Mouse (Mus musculus): ENCODE measurements at regions not wholly inside any gene's neighbourhood (a gene's known extent, or its start where the extent isn't known, plus 50 kb on each side); places are given as distances from the start of the nearest gene placed in this dataset.

DNA sequence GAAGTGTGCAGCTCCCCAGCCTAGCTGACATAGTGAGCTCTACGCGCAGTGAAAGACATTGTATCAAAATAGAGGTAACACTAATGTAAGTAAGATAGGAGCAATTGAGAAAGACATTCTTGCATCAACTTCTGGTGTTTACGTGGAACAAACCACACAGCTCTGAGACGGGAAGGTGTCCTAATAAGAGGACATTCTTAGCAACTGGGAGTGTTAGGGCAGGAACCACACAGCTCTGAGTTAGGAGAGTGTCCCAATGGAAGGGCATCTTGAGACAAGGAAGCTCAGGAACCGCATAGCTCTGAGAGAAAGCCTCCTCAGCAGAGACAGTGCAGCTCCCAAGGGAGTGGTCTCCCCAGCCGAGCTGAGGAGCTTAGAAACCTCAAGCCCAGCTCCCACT lies 139.8 kb downstream of the Mospd2 start:
- no peak for TF ChIP-seq MAFK (IDR thresholded peaks at IDR 0.05; ENCODE audit: insufficient read depth, low read depth, low read length)
- TF ChIP-seq CHD2 (IDR thresholded peaks at IDR 0.05; ENCODE audit: low read depth, low read length) = no peak
- TF ChIP-seq ZC3H11A (IDR thresholded peaks at IDR 0.05; ENCODE audit: borderline replicate concordance, low read depth, low read length) = no peak

All from ES-E14 (cell line).